Mouse (Mus musculus): Measurements from ENCODE around the gene Gadl1. TPM values are rescaled to one million over a fixed set of nuclear protein-coding genes. Genes with fewer than 3 reads are reported as not detected.
A peak's percentile ranks its signal among the peaks of the same experiment; 100 is the strongest.

The Gadl1 gene
- polyA plus RNA-seq, 2 experiments: 0.69 to 1.4 TPM

DNA sequence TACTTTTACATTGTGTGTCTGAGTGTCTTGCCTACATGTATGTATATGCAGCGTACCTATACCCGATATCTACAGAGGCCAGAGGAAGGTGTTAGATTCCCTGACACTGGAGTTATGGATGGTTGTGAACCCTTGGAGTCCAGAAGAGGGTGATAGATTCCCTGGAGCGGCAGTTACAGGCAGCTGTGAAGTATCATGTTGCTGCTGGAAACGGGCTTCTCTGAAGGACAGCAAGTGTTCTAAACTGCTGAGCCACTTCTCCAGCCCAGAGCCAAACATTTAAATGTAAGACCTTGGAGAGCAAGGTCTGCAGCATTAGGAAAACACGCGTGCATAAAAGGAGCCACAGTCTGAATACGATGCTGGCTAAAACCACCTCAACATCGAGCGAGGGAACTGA, 107.0 kb downstream of the Gadl1 start:
- ATAC-seq (ENCODE audit: low FRiP score, low read depth) (peak; percentile 47; the same call in 1 of the 2 replicates), DNase-seq (ENCODE audit: low spot score) (peak; percentile 32)
- WGBS: 52% methylated on average over 9 of the region's 9 CpGs
- no peak overlapping the region for H3K4me3 ChIP-seq (replicated peaks; ENCODE audit: low read length)
- no peaks in the 10 kb centered on the region for H3K27me3 ChIP-seq (ENCODE audit: control insufficient read depth, insufficient read depth, low read length)
- H3K4me1 ChIP-seq (ENCODE audit: control insufficient read depth, insufficient read depth, low read length): 0 out of 2 replicates have a peak, but pooled peaks cover 3% of the 10 kb centered on the region
- H3K9ac ChIP-seq (ENCODE audit: low read depth, low read length, severe bottlenecking): no peak overlapping the region
- no peak overlapping the region for H3K4me2 ChIP-seq (replicated peaks; ENCODE audit: low read depth, low read length, severe bottlenecking)
- H3K9me3 ChIP-seq (ENCODE audit: control insufficient read depth, low read length): no peaks in the 10 kb centered on the region; the same call in 1 of the 2 replicates
- no peak for TF ChIP-seq POLR2A (IDR thresholded peaks at IDR 0.05; ENCODE audit: borderline replicate concordance, extremely low read depth, insufficient read depth, insufficient read length)
- no peaks in the 10 kb centered on the region for H3K36me3 ChIP-seq (ENCODE audit: control insufficient read depth, insufficient read depth, low read length)
- H3K27ac ChIP-seq (replicated peaks; ENCODE audit: low read depth, low read length): 0 out of 2 replicates have a peak overlapping the region, but pooled peaks have one; percentile 8

GRCm38 (mm10) chr9:116017091-116017490, 107.8 kb downstream of the Gadl1 start:
- 79% methylated on average over 3 of the region's 3 CpGs for WGBS
- no peak overlapping the region for H3K27ac ChIP-seq (replicated peaks; ENCODE audit: low read depth, low read length)
- TF ChIP-seq POLR2A (IDR thresholded peaks at IDR 0.05; ENCODE audit: borderline replicate concordance, extremely low read depth, insufficient read depth, insufficient read length): no peak

DNA sequence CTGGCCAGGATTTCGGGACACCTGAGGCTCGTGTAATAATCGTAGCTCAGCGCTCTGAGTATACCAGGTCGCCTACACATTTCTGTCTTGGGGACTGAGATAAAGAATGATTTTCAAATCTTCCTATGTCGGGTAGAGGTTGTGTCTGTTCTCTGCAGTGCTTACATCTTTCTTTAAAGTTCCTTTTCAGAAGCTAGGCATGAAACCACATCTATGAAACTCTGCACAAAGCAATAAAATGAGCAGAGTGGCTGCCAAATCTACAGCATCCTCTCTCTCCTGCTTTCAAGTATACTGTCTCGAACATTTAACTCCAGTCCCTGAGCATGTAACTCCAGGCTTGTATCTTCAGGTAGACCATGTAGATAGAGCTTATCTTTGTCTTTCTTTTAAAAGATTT, 109.3 kb downstream of the Gadl1 start:
- ATAC-seq (ENCODE audit: low FRiP score, low read depth) (no peak), DNase-seq (ENCODE audit: low spot score) (no peak)
- H3K9ac ChIP-seq (ENCODE audit: low read depth, low read length, severe bottlenecking): no peak overlapping the region
- H3K9me3 ChIP-seq (ENCODE audit: control insufficient read depth, low read length): no peaks in the 10 kb centered on the region
- no peak overlapping the region for H3K4me2 ChIP-seq (replicated peaks; ENCODE audit: low read depth, low read length, severe bottlenecking)
- no peak for TF ChIP-seq POLR2A (IDR thresholded peaks at IDR 0.05; ENCODE audit: borderline replicate concordance, extremely low read depth, insufficient read depth, insufficient read length)
- 0 out of 2 replicates have a peak, but pooled peaks cover 2% of the 10 kb centered on the region for H3K4me1 ChIP-seq (ENCODE audit: control insufficient read depth, insufficient read depth, low read length)
- H3K27ac ChIP-seq (replicated peaks; ENCODE audit: low read depth, low read length): no peak overlapping the region
- no peaks in the 10 kb centered on the region for H3K36me3 ChIP-seq (ENCODE audit: control insufficient read depth, insufficient read depth, low read length)
- H3K27me3 ChIP-seq (ENCODE audit: control insufficient read depth, insufficient read depth, low read length): no peaks in the 10 kb centered on the region
- 86% methylated on average over 7 of the region's 7 CpGs for WGBS
- no peak overlapping the region for H3K4me3 ChIP-seq (replicated peaks; ENCODE audit: low read length)

More at GRCm38 (mm10) chr9:116017091-116017490, 107.8 kb downstream of the Gadl1 start:
- Histone ChIP-seq H3K9ac (ENCODE audit: low read depth, low read length, severe bottlenecking) (no peak overlapping the region), H3K4me1 (ENCODE audit: control insufficient read depth, insufficient read depth, low read length) (0 out of 2 replicates have a peak, but pooled peaks cover 3% of the 10 kb centered on the region), H3K36me3 (ENCODE audit: control insufficient read depth, insufficient read depth, low read length) (no peaks in the 10 kb centered on the region), H3K9me3 (ENCODE audit: control insufficient read depth, low read length) (no peaks in the 10 kb centered on the region), H3K4me3 (replicated peaks; ENCODE audit: low read length) (no peak overlapping the region), H3K4me2 (replicated peaks; ENCODE audit: low read depth, low read length, severe bottlenecking) (no peak overlapping the region), H3K27me3 (ENCODE audit: control insufficient read depth, insufficient read depth, low read length) (no peaks in the 10 kb centered on the region)
- ATAC-seq (ENCODE audit: low FRiP score, low read depth) (no peak), DNase-seq (ENCODE audit: low spot score) (no peak)

DNA sequence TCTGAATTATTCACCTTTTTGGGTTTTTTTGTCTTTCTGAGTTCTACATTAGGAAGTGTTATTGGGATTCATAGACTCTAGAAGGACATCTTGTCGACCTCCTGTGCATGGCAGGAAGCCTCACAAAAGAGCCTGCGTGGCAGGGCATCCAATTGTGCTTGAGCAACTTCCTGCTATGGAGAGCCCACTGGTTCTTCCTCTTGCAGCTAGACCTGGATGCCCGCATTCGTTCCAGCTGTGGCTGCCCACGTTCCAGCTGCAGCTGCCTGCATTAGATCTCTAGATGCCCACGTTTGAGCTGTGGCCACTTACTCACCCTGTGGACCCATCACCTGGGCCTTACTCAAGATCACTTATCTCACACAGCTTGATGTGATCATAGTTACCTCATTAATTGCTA, 116.1 kb downstream of the Gadl1 start:
- H3K9me3 ChIP-seq (ENCODE audit: control insufficient read depth, low read length): no peaks in the 10 kb centered on the region
- no peak for TF ChIP-seq POLR2A (IDR thresholded peaks at IDR 0.05; ENCODE audit: borderline replicate concordance, extremely low read depth, insufficient read depth, insufficient read length)
- no peaks in the 10 kb centered on the region for H3K36me3 ChIP-seq (ENCODE audit: control insufficient read depth, insufficient read depth, low read length)
- H3K4me2 ChIP-seq (replicated peaks; ENCODE audit: low read depth, low read length, severe bottlenecking): no peak overlapping the region
- H3K4me3 ChIP-seq (replicated peaks; ENCODE audit: low read length): no peak overlapping the region
- H3K4me1 ChIP-seq (ENCODE audit: control insufficient read depth, insufficient read depth, low read length): no peaks in the 10 kb centered on the region
- no peak for ATAC-seq (ENCODE audit: low FRiP score, low read depth)
- no peak overlapping the region for H3K27ac ChIP-seq (replicated peaks; ENCODE audit: low read depth, low read length)
- no peak overlapping the region for H3K9ac ChIP-seq (ENCODE audit: low read depth, low read length, severe bottlenecking)
- no peaks in the 10 kb centered on the region for H3K27me3 ChIP-seq (ENCODE audit: control insufficient read depth, insufficient read depth, low read length)
- 80% methylated on average over 6 of the region's 6 CpGs for whole genome bisulfite sequencing
- DNase-seq (ENCODE audit: low spot score): no peak

DNA sequence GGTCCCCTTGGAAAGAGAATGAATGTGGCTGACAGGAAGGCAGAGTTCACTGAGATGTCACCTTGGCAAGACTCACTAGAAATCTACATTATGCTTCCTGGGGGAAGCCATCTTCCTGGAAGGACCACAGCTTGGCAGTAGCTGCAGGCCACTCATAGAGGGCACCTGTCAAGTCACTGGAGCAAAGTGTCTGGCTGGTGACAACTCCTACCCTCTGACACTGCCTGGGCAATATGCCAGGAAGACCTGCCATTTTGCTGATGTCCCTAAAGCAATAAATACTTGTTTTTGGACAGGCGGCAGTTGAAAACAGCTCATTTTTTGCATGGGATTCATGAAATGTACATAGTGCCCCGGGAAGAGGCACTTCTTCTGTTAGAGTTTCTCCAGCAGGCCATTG, 119.8 kb downstream of the Gadl1 start:
- Histone ChIP-seq H3K4me1 (ENCODE audit: control insufficient read depth, insufficient read depth, low read length) (peaks cover 3% of the 10 kb centered on the region; the same call in 1 of the 2 replicates), H3K9ac (ENCODE audit: low read depth, low read length, severe bottlenecking) (no peak overlapping the region), H3K27ac (replicated peaks; ENCODE audit: low read depth, low read length) (no peak overlapping the region), H3K4me2 (replicated peaks; ENCODE audit: low read depth, low read length, severe bottlenecking) (no peak overlapping the region), H3K9me3 (ENCODE audit: control insufficient read depth, low read length) (no peaks in the 10 kb centered on the region), H3K27me3 (ENCODE audit: control insufficient read depth, insufficient read depth, low read length) (no peaks in the 10 kb centered on the region), H3K36me3 (ENCODE audit: control insufficient read depth, insufficient read depth, low read length) (no peaks in the 10 kb centered on the region), H3K4me3 (replicated peaks; ENCODE audit: low read length) (no peak overlapping the region)
- TF ChIP-seq POLR2A (IDR thresholded peaks at IDR 0.05; ENCODE audit: borderline replicate concordance, extremely low read depth, insufficient read depth, insufficient read length): no peak
- WGBS: 87% methylated on average over 2 of the region's 2 CpGs
- no peak for DNase-seq (ENCODE audit: low spot score)
- ATAC-seq (ENCODE audit: low FRiP score, low read depth): no peak

- WGBS: 47% methylated on average over 5 of the region's 5 CpGs
- H3K9ac ChIP-seq (ENCODE audit: low read depth, low read length, severe bottlenecking): no peak overlapping the region
- ATAC-seq (ENCODE audit: low FRiP score, low read depth) (no peak), DNase-seq (ENCODE audit: low spot score) (no peak)
- no peaks in the 10 kb centered on the region for H3K36me3 ChIP-seq (ENCODE audit: control insufficient read depth, insufficient read depth, low read length)
- H3K27me3 ChIP-seq (ENCODE audit: control insufficient read depth, insufficient read depth, low read length): no peaks in the 10 kb centered on the region
- peaks cover 7% of the 10 kb centered on the region for H3K4me1 ChIP-seq (ENCODE audit: control insufficient read depth, insufficient read depth, low read length)
- H3K4me2 ChIP-seq (replicated peaks; ENCODE audit: low read depth, low read length, severe bottlenecking): no peak overlapping the region
- no peak for TF ChIP-seq POLR2A (IDR thresholded peaks at IDR 0.05; ENCODE audit: borderline replicate concordance, extremely low read depth, insufficient read depth, insufficient read length)
- no peak overlapping the region for H3K4me3 ChIP-seq (replicated peaks; ENCODE audit: low read length)
- no peaks in the 10 kb centered on the region for H3K9me3 ChIP-seq (ENCODE audit: control insufficient read depth, low read length)
- no peak overlapping the region for H3K27ac ChIP-seq (replicated peaks; ENCODE audit: low read depth, low read length)
These were observed 123.5 kb downstream of the Gadl1 start for GRCm38 (mm10) chr9:116032711-116033110.

Data from limb, embryonic 14.5 days (tissue).